Mouse (Mus musculus) testis, adult 2 months (tissue): ENCODE results near the gene Adamtsl1. TPM values are rescaled to one million over a fixed set of nuclear protein-coding genes. Genes with fewer than 3 reads are reported as not detected.

Experiments
- H3K27ac ChIP-seq: fragments of 200-500 bp; 2 replicates; pipeline ENCODE4 v1.5.1; 2012; ENCODE audit warnings: low read depth, low read length; ENCODE audit not compliant: control insufficient read depth, insufficient read depth
- H3K27me3 ChIP-seq: fragments of 200-500 bp; 2 replicates; pipeline ENCODE4 v1.6.1; 2012; ENCODE audit warnings: mild to moderate bottlenecking, low read length, moderate library complexity; ENCODE audit not compliant: control insufficient read depth, insufficient read depth
- H3K36me3 ChIP-seq: fragments of 200-500 bp; 2 replicates; pipeline ENCODE4 v1.6.1; 2012; ENCODE audit warnings: mild to moderate bottlenecking, low read length; ENCODE audit not compliant: control insufficient read depth, insufficient read depth
- H3K4me1 ChIP-seq: fragments of 200-500 bp; 2 replicates; pipeline ENCODE4 v1.6.1; 2012; ENCODE audit warnings: low read length; ENCODE audit not compliant: control insufficient read depth, insufficient read depth
- H3K4me3 ChIP-seq: fragments of 200-500 bp; 2 replicates; pipeline ENCODE4 v1.5.1; 2012; ENCODE audit warnings: low read depth, mild to moderate bottlenecking, low read length, moderate library complexity, mixed read lengths; ENCODE audit not compliant: control insufficient read depth
- CTCF ChIP-seq: fragments of 200-500 bp; IDR thresholded peaks from 2 replicates; pipeline ENCODE4 v1.5.1; 2012; ENCODE audit warnings: low read depth, mild to moderate bottlenecking, inconsistent platforms, low read length, moderate library complexity; ENCODE audit not compliant: control insufficient read depth, insufficient read depth, insufficient replicate concordance
- POLR2A ChIP-seq: fragments of 200-500 bp; IDR thresholded peaks from 2 replicates; pipeline ENCODE4 v1.6.1; 2012; ENCODE audit warnings: low read depth, mild to moderate bottlenecking, inconsistent platforms, low read length, moderate library complexity; ENCODE audit not compliant: control insufficient read depth
- polyA plus RNA-seq: library from polyadenylated mRNA; depleted of rRNA; stranded (reverse); fragments of >200 nt; gene quantifications from 2 replicates; pipeline ENCODE4 v1.2.3, GENCODE M21; 2012

Adamtsl1 gene
- polyA plus RNA-seq, 1 experiment: 5.2 TPM

GRCm38 (mm10) chr4:85672290-85672689 is 158.3 kb downstream of the Adamtsl1 start:
- Histone ChIP-seq H3K27me3 (no peaks in the 10 kb centered on the region), H3K4me1 (no peaks in the 10 kb centered on the region), H3K4me3 (no peak overlapping the region), H3K27ac (no peak overlapping the region), H3K36me3 (no peaks in the 10 kb centered on the region)
- TF ChIP-seq CTCF: no peak
- no peak for TF ChIP-seq POLR2A

GRCm38 (mm10) chr4:85677621-85678020 is 163.6 kb downstream of the Adamtsl1 start:
- no peak overlapping the region for H3K4me3 ChIP-seq
- H3K36me3 ChIP-seq: no peaks in the 10 kb centered on the region
- no peaks in the 10 kb centered on the region for H3K4me1 ChIP-seq
- TF ChIP-seq POLR2A: no peak
- no peak overlapping the region for H3K27ac ChIP-seq
- H3K27me3 ChIP-seq: no peaks in the 10 kb centered on the region

- H3K27ac ChIP-seq: no peak overlapping the region
- TF ChIP-seq POLR2A: no peak
- no peak for TF ChIP-seq CTCF
- no peaks in the 10 kb centered on the region for H3K4me1 ChIP-seq
- no peak overlapping the region for H3K4me3 ChIP-seq
- H3K36me3 ChIP-seq: no peaks in the 10 kb centered on the region
- no peaks in the 10 kb centered on the region for H3K27me3 ChIP-seq
Measured at GRCm38 (mm10) chr4:85686160-85686559, 172.2 kb downstream of the Adamtsl1 start.

DNA sequence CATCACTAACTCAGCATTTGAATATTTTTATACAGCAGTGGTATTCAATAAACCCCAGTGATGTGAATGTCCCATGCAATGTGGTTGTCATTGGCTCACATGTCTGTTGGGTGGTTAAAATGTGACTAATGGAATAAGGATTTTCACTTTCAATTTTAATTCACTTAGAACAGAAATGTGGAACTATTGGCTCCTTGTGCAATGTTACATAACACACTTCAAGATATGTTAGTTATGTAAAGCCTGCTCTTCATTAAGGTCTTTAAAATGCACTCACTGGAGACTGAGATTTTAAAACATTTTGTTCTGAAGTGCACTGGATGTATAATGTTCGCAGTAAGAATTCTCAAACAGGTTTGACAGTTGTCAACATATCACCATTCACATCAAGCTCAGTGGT is 181.3 kb downstream of the Adamtsl1 start:
- Histone ChIP-seq H3K36me3 (no peaks in the 10 kb centered on the region), H3K27ac (no peak overlapping the region), H3K27me3 (no peaks in the 10 kb centered on the region), H3K4me3 (no peak overlapping the region), H3K4me1 (no peaks in the 10 kb centered on the region)
- TF ChIP-seq CTCF (no peak), POLR2A (no peak)

- H3K4me1 ChIP-seq: no peaks in the 10 kb centered on the region
- no peaks in the 10 kb centered on the region for H3K27me3 ChIP-seq
- no peak for TF ChIP-seq POLR2A
- no peak for TF ChIP-seq CTCF
- no peak overlapping the region for H3K4me3 ChIP-seq
- H3K36me3 ChIP-seq: no peaks in the 10 kb centered on the region
- H3K27ac ChIP-seq: no peak overlapping the region
Measured at GRCm38 (mm10) chr4:85707352-85708057, 193.5 kb downstream of the Adamtsl1 start.

DNA sequence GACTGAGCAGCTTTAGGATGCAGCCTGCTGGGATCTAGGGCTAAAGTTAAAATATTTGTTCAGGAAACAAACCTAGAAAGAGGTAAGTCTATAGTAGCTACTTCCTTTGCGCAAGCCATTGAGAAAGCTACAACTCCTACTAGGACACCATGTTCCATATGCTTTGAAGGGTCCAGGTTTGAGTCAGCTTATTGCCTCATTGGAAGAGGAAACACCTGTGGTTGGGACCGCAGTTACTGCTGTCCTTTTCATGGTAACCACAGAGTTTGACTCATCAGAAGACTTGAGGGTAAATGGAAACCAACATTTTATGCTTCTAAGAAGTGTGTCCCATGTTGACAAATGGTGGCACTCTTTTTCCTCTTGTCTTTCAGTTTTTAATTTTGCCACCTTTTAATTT is 195.7 kb downstream of the Adamtsl1 start:
- TF ChIP-seq CTCF (no peak), POLR2A (no peak)
- Histone ChIP-seq H3K4me1 (no peaks in the 10 kb centered on the region), H3K4me3 (no peak overlapping the region), H3K27ac (no peak overlapping the region), H3K27me3 (no peaks in the 10 kb centered on the region), H3K36me3 (no peaks in the 10 kb centered on the region)

GRCm38 (mm10) chr4:85724999-85725398 is 211.0 kb downstream of the Adamtsl1 start:
- no peak for TF ChIP-seq POLR2A
- no peak for TF ChIP-seq CTCF
- Histone ChIP-seq H3K27ac (no peak overlapping the region), H3K27me3 (no peaks in the 10 kb centered on the region), H3K4me3 (no peak overlapping the region), H3K36me3 (no peaks in the 10 kb centered on the region), H3K4me1 (no peaks in the 10 kb centered on the region)

GRCm38 (mm10) chr4:85727731-85728130 is 213.8 kb downstream of the Adamtsl1 start:
- no peak for TF ChIP-seq POLR2A
- no peaks in the 10 kb centered on the region for H3K36me3 ChIP-seq
- no peak overlapping the region for H3K27ac ChIP-seq
- H3K4me3 ChIP-seq: no peak overlapping the region
- H3K4me1 ChIP-seq: no peaks in the 10 kb centered on the region
- H3K27me3 ChIP-seq: no peaks in the 10 kb centered on the region

GRCm38 (mm10) chr4:85728416-85728815 is 214.4 kb downstream of the Adamtsl1 start:
- Histone ChIP-seq H3K36me3 (no peaks in the 10 kb centered on the region), H3K27ac (no peak overlapping the region), H3K4me3 (no peak overlapping the region), H3K4me1 (no peaks in the 10 kb centered on the region), H3K27me3 (no peaks in the 10 kb centered on the region)
- TF ChIP-seq POLR2A: no peak
